Mouse (Mus musculus) small intestine, adult 2 months (tissue): ENCODE results near the gene Slc35e3.

ENCODE experiments used
- CTCF ChIP-seq: fragments of 200-500 bp; IDR thresholded peaks from 2 replicates; pipeline ENCODE4 v1.5.1; 2012; ENCODE audit warnings: low read depth, mild to moderate bottlenecking, control low read depth, inconsistent platforms, low read length, moderate library complexity, mixed read lengths; ENCODE audit not compliant: insufficient replicate concordance, insufficient read length; ENCODE audit errors: extremely low read depth
- POLR2A ChIP-seq: fragments of 200-500 bp; IDR thresholded peaks from 2 replicates; pipeline ENCODE4 v1.6.1; 2012; ENCODE audit warnings: low read depth, mild to moderate bottlenecking, control low read depth, inconsistent platforms, low read length, moderate library complexity

GRCm38 (mm10) chr10:117727518-117728110 is 18.6 kb downstream of the Slc35e3 start:
- TF ChIP-seq CTCF (no peak), POLR2A (no peak)
